Mouse (Mus musculus) 3134 (cell line): Measurements from ENCODE around the gene Nwd1.

Source experiments
- DNase-seq: peaks from one replicate; pipeline ENCODE4 v3.0.0-alpha.2; 2011; ENCODE audit warnings: low spot score; ENCODE audit not compliant: insufficient read length; ENCODE audit errors: extremely low read depth

Nwd1 gene

DNA sequence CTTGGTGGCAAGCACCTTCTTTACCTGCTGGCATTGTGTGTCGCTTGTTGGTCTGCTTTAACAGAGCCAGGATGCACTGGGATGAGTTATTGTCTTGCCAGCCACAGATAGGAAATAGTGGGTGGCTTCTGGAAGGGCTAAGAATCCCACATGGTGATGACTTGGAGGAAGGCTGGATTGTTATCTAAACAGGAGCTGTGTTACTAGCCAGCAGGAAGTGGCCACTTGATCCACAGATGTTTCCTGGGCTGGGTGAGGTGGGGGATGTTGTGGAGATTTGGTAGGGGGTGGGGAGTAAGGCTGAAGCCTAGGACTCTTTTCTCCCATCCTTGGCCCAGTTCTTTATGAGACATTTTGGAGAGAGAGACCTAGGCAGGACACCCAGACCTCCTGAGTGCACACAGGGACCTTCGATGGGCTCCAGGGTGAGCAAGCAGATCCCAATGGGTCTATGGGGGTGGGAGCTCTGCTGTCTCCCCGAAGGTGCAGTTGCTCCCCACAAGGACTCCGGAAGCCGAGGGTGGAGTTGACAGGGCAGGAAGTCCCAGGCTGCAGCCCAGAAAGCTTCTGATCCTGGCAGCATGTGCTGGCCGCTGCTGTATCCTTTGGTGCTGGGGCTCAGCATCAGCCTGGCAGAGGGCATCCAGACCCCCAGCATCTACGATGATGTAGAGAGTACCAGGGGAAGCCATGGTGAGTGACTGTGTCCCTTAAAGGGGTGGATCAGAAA, 115.0 kb downstream of the Nwd1 start, which contains the start of gene F2rl3:
Gene F2rl3 (plus strand): TSS at position 559 of the 730 bp plus-strand sequence.
- DNase-seq = no peak

DNA sequence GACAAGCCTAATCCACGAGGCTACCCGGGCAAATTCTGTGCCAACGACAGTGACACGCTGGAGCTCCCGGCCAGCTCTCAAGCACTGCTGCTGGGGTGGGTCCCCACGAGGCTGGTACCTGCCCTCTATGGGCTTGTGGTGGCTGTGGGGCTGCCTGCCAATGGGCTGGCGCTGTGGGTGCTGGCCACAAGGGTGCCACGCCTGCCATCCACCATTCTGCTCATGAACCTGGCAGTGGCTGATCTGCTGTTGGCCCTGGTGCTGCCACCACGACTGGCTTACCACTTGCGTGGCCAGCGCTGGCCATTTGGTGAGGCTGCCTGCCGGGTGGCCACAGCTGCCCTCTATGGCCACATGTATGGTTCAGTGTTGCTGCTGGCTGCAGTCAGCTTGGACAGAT, 115.8 kb downstream of the Nwd1 start:
- DNase-seq = no peak

DNA sequence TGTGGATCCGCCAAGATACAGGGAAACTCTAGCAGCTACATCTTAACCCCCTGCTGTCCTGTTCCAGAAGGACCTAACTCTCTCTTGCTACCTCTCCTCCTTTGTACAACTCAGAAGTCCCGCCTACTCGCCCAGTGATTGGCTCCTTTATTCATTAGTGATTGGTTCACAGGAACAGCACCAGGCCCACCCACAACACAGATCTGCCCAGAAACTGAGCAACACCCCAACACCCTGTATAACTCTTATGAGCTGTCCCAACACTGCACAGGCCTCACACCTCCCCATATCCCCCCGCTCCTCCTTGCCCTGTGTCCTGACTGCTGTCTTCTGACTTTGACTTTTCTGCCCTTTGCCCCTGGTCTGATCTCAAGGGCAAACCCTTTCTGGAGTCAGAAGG, 119.2 kb downstream of the Nwd1 start:
- DNase-seq = no peak

GRCm38 (mm10) chr8:72766777-72767176, 120.3 kb downstream of the Nwd1 start:
- DNase-seq = no peak
